In the genomic region with DNA sequence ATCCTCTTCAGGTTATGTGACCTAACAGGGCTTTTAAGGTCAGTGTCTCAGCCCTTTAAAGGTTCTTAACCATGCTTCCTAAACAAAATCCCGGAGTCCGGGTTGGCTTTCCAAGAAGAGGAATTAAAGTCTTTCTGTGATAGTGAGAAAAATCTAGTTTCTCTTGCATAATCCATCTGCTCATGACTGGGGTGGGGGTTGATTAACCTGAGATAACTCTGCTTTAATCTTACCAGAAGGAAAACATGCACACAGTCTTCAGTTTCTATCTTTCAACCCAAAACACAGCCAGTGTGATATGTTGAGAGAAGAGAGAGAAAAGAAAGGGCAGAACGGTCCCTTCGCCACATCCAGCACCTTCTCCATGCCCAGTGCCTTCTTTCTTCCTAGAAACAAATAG, we compare ENCODE assay signal across 21 mouse cellular contexts.
DNase-seq lines count a peak whose midpoint lies in the region; ATAC-seq and TF ChIP-seq lines count a peak whose summit lies in the region.
"Had no signal": no experiment of that assay in that cellular context is flagged by ENCODE, and none has a peak within 500 bp of the region (broad histone marks: within the 10 kb centered on the region; RNA-seq: fewer than 3 reads in every experiment).

No protein-coding gene starts in this region.

- intact Hi-C loops in left cerebral cortex, adult 2 months (cut with DNase I) = no loop called here
- intact Hi-C loops in left cerebral cortex, postnatal 4 days (cut with DNase I) = no loop called here

- no peak for DNase-seq in frontal cortex, postnatal 25 days (ENCODE audit: low spot score in 2 of 2)
- DNase-seq in left cerebral cortex, adult 2 months (ENCODE audit: extremely low spot score in 1 of 2, low spot score in 2 of 2) = no peak
- no peak for DNase-seq in left cerebral cortex, postnatal 4 days
- DNase-seq in brain, adult 2 months (ENCODE audit: low read depth, low spot score) = peak; percentile 45
- DNase-seq in heart, adult 11 months = no peak
- no peak for DNase-seq in embryo, embryonic 11 days
- DNase-seq: adrenal gland, adult 2 months; adrenal gland, adult 8-10 months; adrenal gland, postnatal 10 days; adrenal gland, postnatal 14 days; adrenal gland, postnatal 25 days; adrenal gland, postnatal 36 days; B cell, adult 2 months; cerebellum, adult 11 months; cerebellum, adult 11-12 months; cerebellum, adult 18-20 months had no signal

- no peak for TF ChIP-seq CTCF in left cerebral cortex, adult 2 months (IDR thresholded peaks at IDR 0.05)
- TF ChIP-seq CTCF in cortical plate, adult 2 months (IDR thresholded peaks at IDR 0.05; ENCODE audit: extremely low read depth, insufficient read depth, low read length) = no peak

- H3K4me1 ChIP-seq in cortical plate, adult 2 months (ENCODE audit: control insufficient read depth, insufficient read depth, low read length) = peaks cover 2% of the 10 kb centered on the region; the same call in 1 of the 2 replicates

- no peak for TF ChIP-seq POLR2A in cortical plate, adult 2 months (IDR thresholded peaks at IDR 0.05; ENCODE audit: extremely low read depth, insufficient read depth, low read length)

- peak overlapping the region; percentile 74 for H3K27ac ChIP-seq in left cerebral cortex, adult 2 months
- H3K27ac ChIP-seq in cortical plate, adult 2 months (ENCODE audit: insufficient read depth, low read length) = peak overlapping the region; percentile 59; the same call in 1 of the 2 replicates

- no peak overlapping the region for H3K4me3 ChIP-seq in left cerebral cortex, adult 2 months
- no peak overlapping the region for H3K4me3 ChIP-seq in cortical plate, adult 2 months (ENCODE audit: insufficient read depth, low read length)

- peak; percentile 59; the same call in 1 of the 2 replicates for ATAC-seq in frontal cortex, adult (ENCODE audit: low TSS enrichment)
- ATAC-seq: activated CD4-positive, CD25-positive, alpha-beta regulatory T cell, adult 4 months; CD4-positive, CD25-positive, alpha-beta regulatory T cell, adult 4 months; Patski had no signal
